Mouse (Mus musculus) neural tube, embryonic 14.5 days (tissue): ENCODE measurements around the gene Frrs1l. TPM values are rescaled to one million over a fixed set of nuclear protein-coding genes. Genes with fewer than 3 reads are reported as not detected.

Source experiments
- ATAC-seq: fragments of 200-750 bp; cut with Nextera tagmentation; 2 replicates; pipeline ENCODE4 v1.8.0; 2017; ENCODE audit warnings: low read depth, mild to moderate bottlenecking, moderate TSS enrichment, moderate library complexity
- H3K27ac ChIP-seq: fragments of 300-500 bp; sonication (generic); 2 replicates; pipeline ENCODE4 v1.5.1; 2014; ENCODE audit warnings: low read depth, mild to moderate bottlenecking, control low read depth, low read length, moderate library complexity, mixed read lengths
- H3K27me3 ChIP-seq: fragments of 300-500 bp; sonication (generic); 2 replicates; pipeline ENCODE4 v1.6.1; 2014; ENCODE audit warnings: low read length; ENCODE audit not compliant: control insufficient read depth, insufficient read depth
- H3K36me3 ChIP-seq: fragments of 300-500 bp; sonication (generic); 2 replicates; pipeline ENCODE4 v1.6.1; 2014; ENCODE audit warnings: low read length, mixed read lengths; ENCODE audit not compliant: control insufficient read depth, insufficient read depth
- H3K4me1 ChIP-seq: fragments of 300-500 bp; sonication (generic); 2 replicates; pipeline ENCODE4 v1.6.1; 2014; ENCODE audit warnings: low read length; ENCODE audit not compliant: control insufficient read depth, insufficient read depth
- H3K4me2 ChIP-seq: fragments of 300-500 bp; sonication (generic); 2 replicates; pipeline ENCODE4 v1.6.1; 2014; ENCODE audit warnings: mild to moderate bottlenecking, low read depth, low read length, control low read depth
- H3K4me3 ChIP-seq: fragments of 300-500 bp; sonication (generic); 2 replicates; pipeline ENCODE4 v1.5.1; 2014; ENCODE audit warnings: low read depth, low read length, control low read depth, mixed read lengths
- H3K9ac ChIP-seq: fragments of 300-500 bp; sonication (generic); replicated peaks from 2 replicates; pipeline ENCODE4 v1.6.1; 2014; ENCODE audit warnings: low read depth, mild to moderate bottlenecking, control low read depth, low read length, mixed read lengths
- H3K9me3 ChIP-seq: fragments of 300-500 bp; sonication (generic); 2 replicates; pipeline ENCODE4 v1.6.1; 2016; ENCODE audit warnings: low read length; ENCODE audit not compliant: control insufficient read depth
- WGBS: fragments of 180-500 bp; shearing (Covaris S2); extraction: QIAGEN DNeasy Blood & Tissue Kit; methylation state at CpG from one replicate; pipeline ENCODE4 v1.1.7; 2014; 5-methylcytosine and 5-hydroxymethylcytosine counted together
- polyA plus RNA-seq: library from polyadenylated mRNA; unstranded; fragments of >200 nt; fragmentation: Nextera tagmentation; extraction: Ambion mirVana; gene quantifications from 2 replicates; pipeline ENCODE4 v1.2.1, GENCODE M21; 2014

Gene Frrs1l
- polyA plus RNA-seq, 1 experiment from 2014 or later = 31.6 TPM

DNA sequence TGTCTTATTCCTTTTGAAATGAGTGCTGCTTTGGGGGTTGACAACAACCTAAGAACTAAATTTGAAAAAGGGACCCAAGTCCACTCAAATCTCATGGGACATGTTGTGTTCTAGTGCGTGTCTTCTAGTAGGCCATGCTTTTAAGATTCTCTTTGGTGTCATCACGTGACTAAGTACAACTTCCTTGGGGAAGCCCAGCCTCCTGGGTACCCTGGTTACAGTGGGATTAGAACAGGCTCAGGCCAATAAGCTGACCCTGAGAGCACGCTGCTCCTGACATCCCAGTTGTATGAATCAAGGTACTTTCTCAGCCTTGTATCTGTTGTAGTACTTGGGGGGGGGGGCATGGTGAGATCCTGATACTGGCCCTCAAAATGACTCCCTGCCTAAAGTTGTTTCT, 38.5 kb downstream of the Frrs1l start:
- H3K4me3 ChIP-seq = no peak overlapping the region
- H3K4me2 ChIP-seq = no peak overlapping the region
- no peak overlapping the region for H3K27ac ChIP-seq
- H3K9ac ChIP-seq = no peak overlapping the region
- H3K36me3 ChIP-seq = no peaks in the 10 kb centered on the region
- H3K9me3 ChIP-seq = no peaks in the 10 kb centered on the region
- H3K4me1 ChIP-seq = no peaks in the 10 kb centered on the region
- no peaks in the 10 kb centered on the region for H3K27me3 ChIP-seq
- no peak for ATAC-seq
- 87% methylated on average over 3 of the region's 3 CpGs for WGBS

DNA sequence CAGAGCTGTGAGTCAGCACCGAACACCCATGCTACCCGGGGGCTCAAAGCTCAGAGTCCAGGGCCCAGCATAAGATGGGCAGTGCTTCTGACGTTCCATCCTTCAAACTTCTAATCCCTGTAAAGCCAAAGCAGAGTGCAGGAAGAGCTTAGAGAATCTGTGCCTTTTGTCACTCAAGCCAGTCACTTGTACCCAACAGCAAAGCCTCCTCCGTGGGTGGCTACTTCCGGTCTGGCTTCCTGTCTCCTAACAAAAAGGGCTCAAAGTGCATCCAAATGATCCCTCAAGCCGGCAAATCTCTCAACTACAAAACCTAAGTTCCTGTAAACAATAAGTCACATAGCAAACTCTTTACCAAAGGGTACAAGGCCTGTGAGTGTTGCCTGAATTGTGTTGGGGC, 40.7 kb downstream of the Frrs1l start:
- Histone ChIP-seq H3K27me3 (no peaks in the 10 kb centered on the region), H3K4me3 (no peak overlapping the region), H3K27ac (no peak overlapping the region), H3K4me2 (no peak overlapping the region), H3K36me3 (no peaks in the 10 kb centered on the region), H3K9ac (no peak overlapping the region), H3K9me3 (no peaks in the 10 kb centered on the region), H3K4me1 (peaks cover 9% of the 10 kb centered on the region; the same call in 1 of the 2 replicates)
- no peak for ATAC-seq
- 82% methylated on average over 6 of the region's 6 CpGs for WGBS

DNA sequence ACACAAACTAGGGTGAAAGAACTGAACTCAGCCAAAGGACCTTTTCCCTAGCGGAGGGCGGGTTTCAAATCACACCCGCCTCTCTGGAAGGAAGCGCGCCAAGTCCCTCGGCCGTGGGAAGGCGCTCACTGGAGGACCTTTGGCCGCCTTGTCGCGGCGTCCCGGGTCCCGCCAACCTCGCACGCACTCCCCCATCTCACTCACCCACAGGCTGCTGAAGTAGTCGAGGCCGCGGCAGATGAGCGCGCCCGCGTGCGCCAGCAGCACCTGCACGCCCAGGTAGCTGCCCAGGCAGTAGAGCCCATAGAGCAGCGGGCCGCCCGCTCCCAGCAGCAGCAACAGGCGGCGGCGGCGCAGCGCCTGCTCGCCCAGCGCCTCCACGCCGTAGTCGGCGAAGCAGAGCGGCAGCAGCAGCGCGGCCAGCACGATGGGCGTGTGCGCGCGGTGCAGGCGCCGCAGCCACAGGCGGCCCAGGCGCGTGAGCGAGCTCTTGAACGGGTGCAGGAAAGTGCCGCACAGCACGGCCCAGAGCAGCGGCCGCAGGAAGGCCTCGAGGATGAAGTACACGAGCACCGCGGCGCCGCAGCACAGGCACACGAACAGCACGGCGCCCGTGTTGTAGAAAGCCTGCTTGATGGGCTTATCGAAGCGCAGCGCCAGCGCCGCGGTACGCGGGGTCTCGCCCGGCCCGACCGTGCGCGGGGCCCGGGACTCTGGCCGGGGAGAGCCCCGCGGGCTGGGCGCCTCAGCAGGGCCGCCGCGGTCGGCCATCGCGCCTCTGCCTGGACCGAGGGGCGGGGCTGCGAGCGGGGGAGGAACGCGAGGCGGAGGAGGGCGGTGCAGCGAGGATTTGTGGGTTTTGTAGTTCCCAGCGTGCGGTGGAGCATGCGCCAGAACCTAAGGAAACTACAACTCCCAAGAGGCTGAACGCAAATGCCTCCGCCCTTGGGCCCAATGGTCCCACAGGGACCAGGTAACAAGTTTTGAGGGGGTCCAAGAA, 43.2 kb downstream of the Frrs1l start, which contains the start of gene Tmem245:
Tmem245 (minus strand) TSS at position 797 of the 1,000 bp plus-strand sequence.
- Histone ChIP-seq H3K9me3 (no peaks in the 10 kb centered on the region), H3K27ac (peak within 1 kb of the TSS; percentile 89), H3K4me3 (peak within 1 kb of the TSS; percentile 77), H3K9ac (peak within 1 kb of the TSS; percentile 80), H3K4me1 (peaks cover 9% of the 10 kb centered on the region; the same call in 1 of the 2 replicates), H3K4me2 (peak within 1 kb of the TSS; percentile 95), H3K27me3 (no peaks in the 10 kb centered on the region), H3K36me3 (no peaks in the 10 kb centered on the region)
- peak; percentile 97 for ATAC-seq
- under 1% methylated on average over 93 of the region's 107 CpGs for WGBS

- no peak overlapping the region for H3K27ac ChIP-seq
- peak overlapping the region; percentile 30; the same call in 1 of the 2 replicates for H3K9ac ChIP-seq
These were observed 44.0 kb downstream of the Frrs1l start for GRCm38 (mm10) chr4:56946180-56946579.

DNA sequence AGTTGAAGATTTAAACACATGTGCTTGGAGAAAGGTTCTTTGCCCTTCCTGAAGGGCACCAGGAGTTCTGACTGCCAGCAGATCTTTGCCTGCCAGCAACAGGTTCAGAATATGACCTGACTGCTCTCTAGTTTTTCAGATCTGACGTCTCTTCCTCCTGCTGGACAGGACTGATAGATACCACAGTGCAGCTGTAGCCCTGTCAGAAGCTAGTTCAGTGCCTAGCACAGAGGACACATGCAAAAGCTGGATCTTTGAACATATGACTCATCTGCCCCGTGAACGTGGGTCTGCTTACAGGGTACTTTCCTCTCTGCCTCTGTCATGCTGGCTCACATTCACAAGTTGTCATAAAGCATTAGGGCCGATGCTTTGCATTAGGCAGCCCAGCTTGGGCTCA, 45.9 kb downstream of the Frrs1l start:
- WGBS = 63% methylated on average over 4 of the region's 4 CpGs
- no peak for ATAC-seq
- H3K9ac ChIP-seq = no peak overlapping the region
- no peaks in the 10 kb centered on the region for H3K36me3 ChIP-seq
- no peak overlapping the region for H3K4me3 ChIP-seq
- no peaks in the 10 kb centered on the region for H3K9me3 ChIP-seq
- H3K4me2 ChIP-seq = no peak overlapping the region
- no peaks in the 10 kb centered on the region for H3K27me3 ChIP-seq
- peaks cover 9% of the 10 kb centered on the region; the same call in 1 of the 2 replicates for H3K4me1 ChIP-seq
- H3K27ac ChIP-seq = no peak overlapping the region

More at GRCm38 (mm10) chr4:56946180-56946579, 44.0 kb downstream of the Frrs1l start:
- Histone ChIP-seq H3K4me3 (peak overlapping the region; percentile 77), H3K27me3 (no peaks in the 10 kb centered on the region), H3K4me1 (peaks cover 9% of the 10 kb centered on the region; the same call in 1 of the 2 replicates), H3K36me3 (no peaks in the 10 kb centered on the region), H3K4me2 (peak overlapping the region; percentile 95), H3K9me3 (no peaks in the 10 kb centered on the region)
- WGBS = 2% methylated on average over 14 of the region's 14 CpGs
- ATAC-seq = no peak

DNA sequence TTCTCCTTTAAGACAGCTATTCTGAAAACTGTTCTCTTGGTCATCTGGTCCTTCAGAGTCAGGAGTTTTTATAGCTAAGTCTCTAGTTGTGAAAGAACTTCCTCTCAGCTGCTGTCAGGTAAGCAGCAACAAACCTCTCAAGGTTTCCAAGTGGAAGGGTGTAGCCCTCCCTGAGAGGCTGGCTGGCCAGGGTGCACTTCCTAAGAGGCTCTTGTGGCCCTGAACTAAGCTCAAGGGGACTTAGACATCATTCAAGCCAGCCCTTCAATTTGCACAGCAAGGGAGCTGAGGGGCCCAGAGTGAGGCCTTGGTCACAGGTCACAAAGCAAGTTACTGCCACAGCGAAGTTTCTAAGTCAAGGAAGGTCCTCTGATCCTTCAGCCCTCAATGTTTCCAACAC, 46.9 kb downstream of the Frrs1l start:
- Histone ChIP-seq H3K4me1 (peaks cover 9% of the 10 kb centered on the region; the same call in 1 of the 2 replicates), H3K27me3 (no peaks in the 10 kb centered on the region), H3K9me3 (no peaks in the 10 kb centered on the region), H3K4me2 (no peak overlapping the region), H3K9ac (no peak overlapping the region), H3K4me3 (no peak overlapping the region), H3K27ac (no peak overlapping the region), H3K36me3 (no peaks in the 10 kb centered on the region)
- WGBS = 39% methylated on average over 1 of the region's 1 CpGs
- ATAC-seq = no peak

DNA sequence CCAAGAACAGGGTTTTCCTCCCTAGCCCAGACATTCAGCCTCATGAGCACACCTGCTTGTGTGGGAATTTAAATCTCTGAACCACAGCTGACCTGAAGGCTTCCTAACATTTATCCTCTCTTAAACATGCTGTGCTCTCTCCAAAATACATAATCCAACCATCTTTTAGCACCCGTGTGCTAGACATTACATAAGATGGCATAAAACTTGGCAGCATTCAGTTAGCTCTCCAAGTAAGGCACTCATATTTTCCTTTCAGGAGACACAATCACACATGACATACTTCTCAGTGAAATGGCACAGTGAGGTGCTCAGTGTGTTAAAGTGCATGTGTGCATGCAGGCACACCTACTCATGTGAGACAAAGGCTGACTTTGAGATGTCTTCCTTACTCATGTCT, 47.6 kb downstream of the Frrs1l start:
- Histone ChIP-seq H3K4me1 (peaks cover 9% of the 10 kb centered on the region; the same call in 1 of the 2 replicates), H3K9me3 (no peaks in the 10 kb centered on the region), H3K27ac (no peak overlapping the region), H3K4me3 (no peak overlapping the region), H3K36me3 (no peaks in the 10 kb centered on the region), H3K27me3 (no peaks in the 10 kb centered on the region), H3K9ac (no peak overlapping the region), H3K4me2 (no peak overlapping the region)
- 92% methylated on average over 1 of the region's 1 CpGs for whole genome bisulfite sequencing
- ATAC-seq = no peak

DNA sequence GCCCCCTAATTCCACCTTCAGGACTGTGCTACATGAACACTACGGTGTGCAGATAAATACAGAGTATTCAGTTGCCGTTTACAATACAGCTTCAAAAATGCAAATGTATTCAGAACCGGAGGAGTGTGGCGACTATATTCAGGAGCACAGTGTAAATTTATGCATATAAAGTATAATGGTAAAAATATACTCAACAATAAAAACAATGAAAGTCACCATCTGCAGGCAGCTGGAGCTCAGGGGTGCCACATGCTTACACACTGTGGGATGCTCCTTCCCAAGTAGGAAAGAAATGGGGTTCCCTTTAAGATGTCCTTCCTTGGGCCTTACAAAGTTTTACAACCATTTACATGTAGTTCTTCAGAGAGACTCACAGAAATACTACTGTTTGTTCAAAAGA, 48.7 kb downstream of the Frrs1l start:
- Histone ChIP-seq H3K9me3 (no peaks in the 10 kb centered on the region), H3K4me1 (peaks cover 9% of the 10 kb centered on the region; the same call in 1 of the 2 replicates), H3K27me3 (no peaks in the 10 kb centered on the region), H3K27ac (no peak overlapping the region), H3K4me2 (no peak overlapping the region), H3K4me3 (no peak overlapping the region), H3K9ac (no peak overlapping the region), H3K36me3 (no peaks in the 10 kb centered on the region)
- 60% methylated on average over 4 of the region's 4 CpGs for WGBS
- ATAC-seq = no peak

DNA sequence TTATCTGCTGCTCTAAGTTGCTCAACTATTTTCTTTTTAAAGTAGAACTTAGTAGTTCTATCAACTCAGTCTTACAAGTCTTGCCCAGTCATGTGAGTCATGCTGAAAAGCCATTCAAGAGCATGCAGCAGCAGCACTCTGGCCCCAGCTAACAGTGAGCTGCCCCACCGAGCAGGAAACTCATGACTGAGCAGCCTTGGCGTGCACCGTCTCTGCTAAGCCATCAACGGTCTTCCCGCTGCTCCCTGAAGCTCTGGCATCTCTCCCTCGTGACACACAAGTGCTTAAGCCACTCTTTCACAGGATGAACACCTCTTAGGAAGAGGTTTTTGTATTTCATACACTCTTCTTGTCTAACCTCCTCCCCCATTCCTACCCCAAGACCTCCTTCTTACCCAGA, 53.1 kb downstream of the Frrs1l start:
- Histone ChIP-seq H3K4me1 (no peaks in the 10 kb centered on the region), H3K9ac (no peak overlapping the region), H3K9me3 (no peaks in the 10 kb centered on the region), H3K36me3 (no peaks in the 10 kb centered on the region; the same call in 1 of the 2 replicates), H3K4me3 (no peak overlapping the region), H3K4me2 (no peak overlapping the region), H3K27ac (no peak overlapping the region), H3K27me3 (no peaks in the 10 kb centered on the region)
- ATAC-seq = no peak
- 62% methylated on average over 6 of the region's 6 CpGs for WGBS
